Mouse (Mus musculus) lung, postnatal 0 days (tissue): ENCODE results near the gene Ift140. TPM values are rescaled to one million over a fixed set of nuclear protein-coding genes. Genes with fewer than 3 reads are reported as not detected.
A peak's percentile ranks its signal among the peaks of the same experiment; 100 is the strongest.
"Not testable (repeated sequence)": the region's sequence is repeated elsewhere in the genome, so short reads cannot be mapped to it uniquely, and the experiment has no call there.

Experiments
- ATAC-seq: fragments of 200-750 bp; cut with Nextera tagmentation; 2 replicates; pipeline ENCODE4 v1.8.0; 2017; ENCODE audit warnings: moderate library complexity
- DNase-seq: peaks from one replicate; pipeline ENCODE4 v3.0.0-alpha.2; 2016; ENCODE audit warnings: low spot score
- H3K27ac ChIP-seq: fragments of 300-500 bp; sonication (generic); 2 replicates; pipeline ENCODE4 v1.5.1; 2014; ENCODE audit warnings: antibody characterized with exemption, mild to moderate bottlenecking, low read length, mixed read lengths
- H3K27me3 ChIP-seq: fragments of 300-500 bp; sonication (generic); replicated peaks from 2 replicates; pipeline ENCODE4 v1.6.1; 2014; ENCODE audit warnings: low read length, mixed read lengths; ENCODE audit not compliant: insufficient read depth
- H3K36me3 ChIP-seq: fragments of 300-500 bp; sonication (generic); 2 replicates; pipeline ENCODE4 v1.6.1; 2014; ENCODE audit warnings: low read length, mixed read lengths; ENCODE audit not compliant: insufficient read depth
- H3K4me1 ChIP-seq: fragments of 300-500 bp; sonication (generic); 2 replicates; pipeline ENCODE4 v1.6.1; 2014; ENCODE audit warnings: antibody characterized with exemption, low read depth, low read length, mixed read lengths; ENCODE audit not compliant: insufficient read depth
- H3K4me2 ChIP-seq: fragments of 300-500 bp; sonication (generic); replicated peaks from 2 replicates; pipeline ENCODE4 v1.6.1; 2014; ENCODE audit warnings: low read depth, mild to moderate bottlenecking, low read length, moderate library complexity, mixed read lengths
- H3K4me3 ChIP-seq: fragments of 300-500 bp; sonication (generic); 2 replicates; pipeline ENCODE4 v1.5.1; 2014; ENCODE audit warnings: low read depth, low read length
- H3K9ac ChIP-seq: fragments of 300-500 bp; sonication (generic); replicated peaks from 2 replicates; pipeline ENCODE4 v1.6.1; 2014; ENCODE audit warnings: low read depth, mild to moderate bottlenecking
- H3K9me3 ChIP-seq: fragments of 300-500 bp; sonication (generic); 2 replicates; pipeline ENCODE4 v1.6.1; 2016; ENCODE audit warnings: low read length, mixed read lengths
- CTCF ChIP-seq: IDR thresholded peaks from 2 replicates; pipeline ENCODE4 v1.5.1; 2016; ENCODE audit warnings: antibody characterized with exemption, mild to moderate bottlenecking
- EP300 ChIP-seq: IDR thresholded peaks from 2 replicates; pipeline ENCODE4 v1.6.1; 2016; ENCODE audit warnings: antibody characterized with exemption, mild to moderate bottlenecking, control low read depth
- WGBS: fragments of 180-500 bp; shearing (Covaris S2); extraction: QIAGEN DNeasy Blood & Tissue Kit; methylation state at CpG from one replicate; pipeline ENCODE4 v1.1.7; 2014; 5-methylcytosine and 5-hydroxymethylcytosine counted together
- polyA plus RNA-seq: library from polyadenylated mRNA; unstranded; fragments of >200 nt; fragmentation: Nextera tagmentation; extraction: Ambion mirVana; gene quantifications from 2 replicates; pipeline ENCODE4 v1.2.1, GENCODE M21; 2015

The Ift140 gene
- polyA plus RNA-seq, 1 experiment from 2014 or later: 6.8 TPM

GRCm38 (mm10) chr17:25120406-25120805, 104.5 kb downstream of the Ift140 start, which contains the start of gene Ptx4:
Gene Ptx4, plus strand, starts transcription at chr17:25120760.
- H3K27me3 ChIP-seq: no peaks in the 10 kb centered on the region
- no peak within 1 kb of the TSS for H3K4me2 ChIP-seq
- 38% methylated on average over 3 of the region's 3 CpGs for WGBS
- TF ChIP-seq EP300: no peak
- no peak for TF ChIP-seq CTCF
- H3K9me3 ChIP-seq: no peaks in the 10 kb centered on the region
- no peak for ATAC-seq
- peaks cover 6% of the 10 kb centered on the region; the same call in 1 of the 2 replicates for H3K4me1 ChIP-seq
- DNase-seq: no peak
- H3K36me3 ChIP-seq: no peaks in the 10 kb centered on the region
- H3K9ac ChIP-seq: no peak within 1 kb of the TSS
- H3K4me3 ChIP-seq: no peak within 1 kb of the TSS
- no peak within 1 kb of the TSS for H3K27ac ChIP-seq

GRCm38 (mm10) chr17:25123979-25124378, 108.1 kb downstream of the Ift140 start:
- TF ChIP-seq EP300 (no peak), CTCF (peak; percentile 63)
- Histone ChIP-seq H3K36me3 (no peaks in the 10 kb centered on the region), H3K27me3 (no peaks in the 10 kb centered on the region), H3K4me1 (no peaks in the 10 kb centered on the region), H3K9me3 (no peaks in the 10 kb centered on the region), H3K27ac (no peak overlapping the region), H3K4me3 (no peak overlapping the region), H3K9ac (no peak overlapping the region), H3K4me2 (no peak overlapping the region)
- DNase-seq (no peak), ATAC-seq (no peak)
- 23% methylated on average over 7 of the region's 7 CpGs for WGBS

GRCm38 (mm10) chr17:25125442-25126060, 109.7 kb downstream of the Ift140 start:
- not testable (repeated sequence) for H3K4me2 ChIP-seq, DNase-seq, ATAC-seq, H3K4me1 ChIP-seq, H3K27ac ChIP-seq, H3K9me3 ChIP-seq, H3K27me3 ChIP-seq, H3K9ac ChIP-seq, H3K4me3 ChIP-seq, H3K36me3 ChIP-seq
- 58% methylated on average over 3 of the region's 3 CpGs for WGBS

GRCm38 (mm10) chr17:25127079-25127478, 111.2 kb downstream of the Ift140 start:
- peak; percentile 30; the same call in 1 of the 2 replicates for ATAC-seq
- WGBS: 28% methylated on average over 8 of the region's 8 CpGs
- no peak overlapping the region for H3K9ac ChIP-seq

GRCm38 (mm10) chr17:25127681-25128080, 111.8 kb downstream of the Ift140 start:
- Histone ChIP-seq H3K9me3 (no peaks in the 10 kb centered on the region), H3K27me3 (no peaks in the 10 kb centered on the region), H3K4me3 (no peak overlapping the region), H3K4me1 (no peaks in the 10 kb centered on the region), H3K36me3 (no peaks in the 10 kb centered on the region), H3K4me2 (no peak overlapping the region), H3K9ac (no peak overlapping the region), H3K27ac (no peak overlapping the region)
- TF ChIP-seq CTCF (no peak), EP300 (no peak)
- 46% methylated on average over 9 of the region's 9 CpGs for WGBS
- ATAC-seq (no peak), DNase-seq (no peak)

More at GRCm38 (mm10) chr17:25127079-25127478, 111.2 kb downstream of the Ift140 start:
- Histone ChIP-seq H3K36me3 (no peaks in the 10 kb centered on the region), H3K4me2 (no peak overlapping the region), H3K4me3 (no peak overlapping the region), H3K27ac (no peak overlapping the region), H3K27me3 (no peaks in the 10 kb centered on the region), H3K4me1 (no peaks in the 10 kb centered on the region), H3K9me3 (no peaks in the 10 kb centered on the region)
- TF ChIP-seq EP300 (no peak), CTCF (no peak)
- DNase-seq: no peak

- Histone ChIP-seq H3K4me2 (no peak overlapping the region), H3K36me3 (no peaks in the 10 kb centered on the region), H3K4me1 (peaks cover 5% of the 10 kb centered on the region), H3K9me3 (no peaks in the 10 kb centered on the region), H3K27ac (no peak overlapping the region), H3K27me3 (no peaks in the 10 kb centered on the region), H3K4me3 (no peak overlapping the region), H3K9ac (no peak overlapping the region)
- ATAC-seq (no peak), DNase-seq (no peak)
- peak; percentile 41 for TF ChIP-seq CTCF
- TF ChIP-seq EP300: no peak
- WGBS: 76% methylated on average over 1 of the region's 1 CpGs
These were observed 114.2 kb downstream of the Ift140 start for GRCm38 (mm10) chr17:25130060-25130459.
